Mouse (Mus musculus) liver, postnatal 0 days (tissue): Measurements from ENCODE around the gene Gm37240.

Experiments used
- CTCF ChIP-seq: sonication (generic); IDR thresholded peaks from 2 replicates; pipeline ENCODE4 v1.5.1; 2016; ENCODE audit warnings: antibody characterized with exemption, low read depth
- EP300 ChIP-seq: IDR thresholded peaks from 2 replicates; pipeline ENCODE4 v1.6.1; 2016; ENCODE audit warnings: antibody characterized with exemption, low read depth, mild to moderate bottlenecking

DNA sequence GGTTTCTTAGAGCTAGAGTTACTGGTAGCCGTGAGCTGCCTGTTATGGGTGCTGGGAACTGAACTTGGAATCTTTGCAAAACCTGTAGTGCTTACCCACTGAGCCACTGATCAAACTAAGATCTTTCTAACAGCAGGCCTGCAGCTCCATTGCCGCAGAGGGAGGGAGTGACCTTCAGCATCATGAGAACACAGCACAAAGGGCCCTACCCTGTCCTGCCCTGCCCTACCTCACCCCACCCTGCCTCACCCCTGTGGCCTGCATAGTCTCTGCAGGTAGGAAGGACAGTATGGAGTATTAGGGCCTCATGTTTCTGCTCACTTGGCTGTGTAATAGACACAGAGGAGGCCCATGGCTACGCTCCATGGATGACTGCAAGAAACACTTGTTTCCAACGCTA, 1248.5 kb downstream of the Gm37240 start:
- TF ChIP-seq CTCF, result no peak
- TF ChIP-seq EP300, result no peak
